9 mouse cellular contexts compared by ENCODE assay signal in genomic region chr5:66979332-66980218, GRCm38 (mm10).
A peak's percentile ranks its signal among the peaks of the same experiment; 100 is the strongest.
DNase-seq lines count a peak whose midpoint lies in the region; ATAC-seq and TF ChIP-seq lines count a peak whose summit lies in the region.
"Had no signal": no experiment of that assay in that cellular context is flagged by ENCODE, and none has a peak within 500 bp of the region (broad histone marks: within the 10 kb centered on the region; RNA-seq: fewer than 3 reads in every experiment).

No protein-coding gene starts in this region.

- TF ChIP-seq CTCF in cerebellum, adult 2 months (IDR thresholded peaks at IDR 0.05; ENCODE audit: borderline replicate concordance, insufficient read depth, low read depth, low read length): no peak

- H3K4me1 ChIP-seq in cerebellum, adult 2 months (ENCODE audit: control insufficient read depth, insufficient read depth, low read length): peaks cover 14% of the 10 kb centered on the region
- peaks cover 20% of the 10 kb centered on the region for H3K4me1 ChIP-seq in limb, embryonic 14.5 days (ENCODE audit: control insufficient read depth, insufficient read depth, low read length)
- H3K4me1 ChIP-seq: liver, embryonic 13.5 days had no signal

- H3K27me3 ChIP-seq in cerebellum, adult 2 months (ENCODE audit: control insufficient read depth, insufficient read depth, low read length): no peaks in the 10 kb centered on the region
- no peaks in the 10 kb centered on the region for H3K27me3 ChIP-seq in limb, embryonic 14.5 days (ENCODE audit: control insufficient read depth, insufficient read depth, low read length)
- H3K27me3 ChIP-seq: liver, embryonic 13.5 days had no signal

- H3K4me2 ChIP-seq in limb, embryonic 14.5 days (replicated peaks; ENCODE audit: low read depth, low read length, severe bottlenecking): peak overlapping the region; percentile 28
- H3K4me2 ChIP-seq: liver, embryonic 13.5 days had no signal

- H3K4me3 ChIP-seq in cerebellum, adult 2 months (replicated peaks; ENCODE audit: insufficient read depth, low read depth, low read length): no peak overlapping the region
- no peak overlapping the region for H3K4me3 ChIP-seq in limb, embryonic 14.5 days (replicated peaks; ENCODE audit: low read length)
- H3K4me3 ChIP-seq: liver, embryonic 13.5 days had no signal

- H3K27ac ChIP-seq in cerebellum, adult 2 months (ENCODE audit: insufficient read depth, low read length): no peak overlapping the region
- no peak overlapping the region; the same call in 1 of the 2 replicates for H3K27ac ChIP-seq in limb, embryonic 14.5 days (replicated peaks; ENCODE audit: low read depth, low read length)
- H3K27ac ChIP-seq: liver, embryonic 13.5 days had no signal

- TF ChIP-seq POLR2A in cerebellum, adult 2 months (IDR thresholded peaks at IDR 0.05; ENCODE audit: borderline replicate concordance, insufficient read depth, low read length): no peak
- TF ChIP-seq POLR2A in limb, embryonic 14.5 days (IDR thresholded peaks at IDR 0.05; ENCODE audit: borderline replicate concordance, extremely low read depth, insufficient read depth, insufficient read length): no peak

- no peaks in the 10 kb centered on the region for H3K9me3 ChIP-seq in limb, embryonic 14.5 days (ENCODE audit: control insufficient read depth, low read length)
- H3K9me3 ChIP-seq: liver, embryonic 13.5 days had no signal

- intact Hi-C loops in gastrocnemius, postnatal 36 days (cut with DNase I): no loop called here

- WGBS in cerebellum, adult 2 months: 40% methylated on average over 19 of the region's 19 CpGs
- 26% methylated on average over 19 of the region's 19 CpGs for WGBS in limb, embryonic 14.5 days

- 0 out of 2 replicates have a peak, but pooled peaks have one; percentile 15 for ATAC-seq in limb, embryonic 14.5 days (ENCODE audit: low FRiP score, low read depth)
- no peak for ATAC-seq in activated CD4-positive, CD25-positive, alpha-beta regulatory T cell, adult 4 months

- H3K9ac ChIP-seq in limb, embryonic 14.5 days (ENCODE audit: low read depth, low read length, severe bottlenecking): no peak overlapping the region
- H3K9ac ChIP-seq: liver, embryonic 13.5 days had no signal

- peak; percentile 24 to 44 for DNase-seq in cerebellum, adult 2 months
- DNase-seq in cerebellum, adult 18-20 months: no peak
- peak; percentile 33 to 47 for DNase-seq in right cerebral cortex, adult 2 months (ENCODE audit: low spot score in 2 of 2)
- DNase-seq in right cerebral cortex, postnatal 36 days (ENCODE audit: low spot score in 2 of 2): no peak
- DNase-seq in gastrocnemius, postnatal 36 days: peak; percentile 22 to 40
- peak; percentile 28 for DNase-seq in limb, embryonic 14.5 days (ENCODE audit: low spot score)
- DNase-seq in frontal cortex, adult 2 months (ENCODE audit: extremely low spot score in 1 of 2, low spot score in 1 of 2): no peak
- DNase-seq: liver, embryonic 13.5 days had no signal

- peaks cover 6% of the 10 kb centered on the region for H3K36me3 ChIP-seq in limb, embryonic 14.5 days (ENCODE audit: control insufficient read depth, insufficient read depth, low read length)
- H3K36me3 ChIP-seq: liver, embryonic 13.5 days had no signal

Comparison
In these comparisons a context has a peak if more than half of its experiments do, and no peak if none do; other contexts are left out.
1. DNase-seq: peak in cerebellum, adult 2 months (2 of 2), right cerebral cortex, adult 2 months (2 of 2), gastrocnemius, postnatal 36 days (2 of 2) and limb, embryonic 14.5 days (single experiment); none in cerebellum, adult 18-20 months (0 of 2), right cerebral cortex, postnatal 36 days (0 of 2) and frontal cortex, adult 2 months (0 of 2).